Mouse (Mus musculus) limb, embryonic 14.5 days (tissue): ENCODE data around the gene Fam163b. TPM values are rescaled to one million over a fixed set of nuclear protein-coding genes. Genes with fewer than 3 reads are reported as not detected.

Experiments used
- ATAC-seq: fragments of 200-750 bp; cut with Nextera tagmentation; 2 replicates; pipeline ENCODE4 v1.8.0; 2017; ENCODE audit warnings: low read depth, moderate number of reproducible peaks, moderate TSS enrichment; ENCODE audit not compliant: low FRiP score
- DNase-seq: peaks from one replicate; pipeline ENCODE4 v3.0.0-alpha.2; 2015; ENCODE audit warnings: low spot score
- H3K27ac ChIP-seq: fragments of 300-500 bp; sonication (generic); replicated peaks from 2 replicates; pipeline ENCODE4 v1.5.1; 2014; ENCODE audit warnings: low read depth, mild to moderate bottlenecking, low read length, moderate library complexity, mixed read lengths
- H3K27me3 ChIP-seq: fragments of 300-500 bp; sonication (generic); 2 replicates; pipeline ENCODE4 v1.6.1; 2014; ENCODE audit warnings: low read length, mixed read lengths; ENCODE audit not compliant: control insufficient read depth, insufficient read depth
- H3K36me3 ChIP-seq: fragments of 300-500 bp; sonication (generic); 2 replicates; pipeline ENCODE4 v1.6.1; 2014; ENCODE audit warnings: mild to moderate bottlenecking, low read length, moderate library complexity, mixed read lengths; ENCODE audit not compliant: control insufficient read depth, insufficient read depth
- H3K4me1 ChIP-seq: fragments of 300-500 bp; sonication (generic); 2 replicates; pipeline ENCODE4 v1.6.1; 2014; ENCODE audit warnings: antibody characterized with exemption, low read length, mixed read lengths; ENCODE audit not compliant: control insufficient read depth, insufficient read depth
- H3K4me2 ChIP-seq: fragments of 300-500 bp; sonication (generic); replicated peaks from 2 replicates; pipeline ENCODE4 v1.6.1; 2014; ENCODE audit warnings: low read depth, mild to moderate bottlenecking, low read length, moderate library complexity; ENCODE audit not compliant: severe bottlenecking
- H3K4me3 ChIP-seq: fragments of 300-500 bp; sonication (generic); replicated peaks from 2 replicates; pipeline ENCODE4 v1.5.1; 2014; ENCODE audit warnings: low read length
- H3K9ac ChIP-seq: fragments of 300-500 bp; sonication (generic); 2 replicates; pipeline ENCODE4 v1.6.1; 2014; ENCODE audit warnings: mild to moderate bottlenecking, low read depth, low read length, moderate library complexity; ENCODE audit not compliant: severe bottlenecking
- H3K9me3 ChIP-seq: fragments of 300-500 bp; sonication (generic); 2 replicates; pipeline ENCODE4 v1.6.1; 2016; ENCODE audit warnings: low read length; ENCODE audit not compliant: control insufficient read depth
- POLR2A ChIP-seq: fragments of 200-500 bp; IDR thresholded peaks from 2 replicates; pipeline ENCODE4 v1.8.0; 2012; ENCODE audit warnings: inconsistent platforms, mild to moderate bottlenecking, moderate library complexity, borderline replicate concordance; ENCODE audit not compliant: insufficient read depth, insufficient read length; ENCODE audit errors: extremely low read depth
- WGBS: fragments of 180-500 bp; shearing (Covaris S2); extraction: QIAGEN DNeasy Blood & Tissue Kit; methylation state at CpG from one replicate; pipeline ENCODE4 v1.1.7; 2014; 5-methylcytosine and 5-hydroxymethylcytosine counted together
- polyA plus RNA-seq, 2 experiments: library from polyadenylated mRNA; depleted of rRNA in 1 of 2; stranded (reverse) in 1 of 2; unstranded in 1 of 2; fragments of >200 nt; fragmentation: Nextera tagmentation in 1 of 2; extraction: Ambion mirVana in 1 of 2; gene quantifications; 2 replicates each; pipeline versions ENCODE4 v1.2.1 to v1.2.3; 2012 to 2014

The Fam163b gene
- polyA plus RNA-seq, 2 experiments = 0.30 to 0.68 TPM

GRCm38 (mm10) chr2:27164796-27165590 lies 22.7 kb upstream of the Fam163b start, which contains the start of gene Dbh:
Gene Dbh (plus strand): TSS chr2:27165233.
- no peaks in the 10 kb centered on the region for H3K9me3 ChIP-seq
- no peaks in the 10 kb centered on the region for H3K36me3 ChIP-seq
- TF ChIP-seq POLR2A = no peak
- peaks cover 9% of the 10 kb centered on the region for H3K4me1 ChIP-seq
- H3K4me3 ChIP-seq = no peak within 1 kb of the TSS
- H3K4me2 ChIP-seq = no peak within 1 kb of the TSS
- 80% methylated on average over 12 of the region's 12 CpGs for WGBS
- no peaks in the 10 kb centered on the region for H3K27me3 ChIP-seq
- ATAC-seq (no peak), DNase-seq (no peak)
- H3K27ac ChIP-seq = no peak within 1 kb of the TSS
- H3K9ac ChIP-seq = no peak within 1 kb of the TSS

- Histone ChIP-seq H3K27ac (no peak overlapping the region), H3K4me3 (no peak overlapping the region), H3K4me1 (peaks cover 9% of the 10 kb centered on the region), H3K9ac (no peak overlapping the region), H3K36me3 (no peaks in the 10 kb centered on the region), H3K4me2 (no peak overlapping the region), H3K9me3 (no peaks in the 10 kb centered on the region), H3K27me3 (no peaks in the 10 kb centered on the region)
- no peak for ATAC-seq
- 61% methylated on average over 5 of the region's 5 CpGs for WGBS
- no peak for DNase-seq
- no peak for TF ChIP-seq POLR2A
Measured at GRCm38 (mm10) chr2:27163851-27164250, 21.6 kb upstream of the Fam163b start.

- no peak for ATAC-seq
Measured at GRCm38 (mm10) chr2:27162656-27163055, 20.4 kb upstream of the Fam163b start.

GRCm38 (mm10) chr2:27161526-27161925 lies 19.2 kb upstream of the Fam163b start:
- ATAC-seq = no peak
- Histone ChIP-seq H3K4me3 (no peak overlapping the region), H3K9me3 (no peaks in the 10 kb centered on the region), H3K27me3 (no peaks in the 10 kb centered on the region), H3K9ac (no peak overlapping the region), H3K4me2 (no peak overlapping the region), H3K4me1 (no peaks in the 10 kb centered on the region), H3K27ac (no peak overlapping the region), H3K36me3 (no peaks in the 10 kb centered on the region)
- TF ChIP-seq POLR2A = no peak
- 90% methylated on average over 2 of the region's 2 CpGs for WGBS
- DNase-seq = no peak

More at GRCm38 (mm10) chr2:27162656-27163055, 20.4 kb upstream of the Fam163b start:
- Histone ChIP-seq H3K9me3 (no peaks in the 10 kb centered on the region), H3K27ac (no peak overlapping the region), H3K4me2 (no peak overlapping the region), H3K4me3 (no peak overlapping the region), H3K9ac (no peak overlapping the region), H3K4me1 (peaks cover 9% of the 10 kb centered on the region), H3K36me3 (no peaks in the 10 kb centered on the region), H3K27me3 (no peaks in the 10 kb centered on the region)
- DNase-seq = no peak
- TF ChIP-seq POLR2A = no peak
- 40% methylated on average over 11 of the region's 11 CpGs for WGBS

GRCm38 (mm10) chr2:27156596-27156995 lies 14.3 kb upstream of the Fam163b start:
- no peak overlapping the region for H3K27ac ChIP-seq
- DNase-seq = no peak

More at GRCm38 (mm10) chr2:27156596-27156995, 14.3 kb upstream of the Fam163b start:
- 80% methylated on average over 6 of the region's 6 CpGs for WGBS
- no peaks in the 10 kb centered on the region for H3K9me3 ChIP-seq
- H3K9ac ChIP-seq = no peak overlapping the region
- no peak overlapping the region for H3K4me2 ChIP-seq
- no peaks in the 10 kb centered on the region for H3K36me3 ChIP-seq
- no peak for ATAC-seq
- H3K4me1 ChIP-seq = no peaks in the 10 kb centered on the region
- no peak for TF ChIP-seq POLR2A
- no peak overlapping the region for H3K4me3 ChIP-seq
- H3K27me3 ChIP-seq = no peaks in the 10 kb centered on the region
